ENCODE assay signal across 26 mouse cellular contexts in the genomic region with DNA sequence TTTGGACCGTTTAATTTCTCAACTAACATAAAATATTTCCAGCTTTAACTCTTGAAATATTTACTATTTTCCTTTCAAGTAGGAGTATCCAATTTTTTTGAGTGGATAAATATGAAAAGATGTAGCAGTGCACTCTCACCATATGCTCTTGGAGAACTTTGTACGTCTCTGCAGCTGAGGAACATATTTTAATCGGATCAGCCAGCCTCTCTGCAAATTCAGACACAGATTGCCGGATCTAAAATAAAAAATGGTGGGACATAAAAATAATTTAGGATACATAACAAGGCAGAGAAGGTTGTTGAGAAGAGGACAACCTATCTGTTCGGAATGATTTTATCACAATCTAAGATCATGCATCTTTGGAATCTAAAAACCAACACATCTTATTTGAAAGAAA.
"Had no signal": no experiment of that assay in that cellular context is flagged by ENCODE, and none has a peak within 500 bp of the region (broad histone marks: within the 10 kb centered on the region; RNA-seq: fewer than 3 reads in every experiment).

No protein-coding gene starts in this region.

- H3K27ac ChIP-seq: gastrocnemius, adult 2 months; heart, embryonic 10.5 days; hindbrain, embryonic 10.5 days; hindbrain, embryonic 12.5 days; hindbrain, embryonic 14.5 days; intestine, embryonic 15.5 days; left cerebral cortex, adult 2 months; limb, embryonic 10.5 days; limb, embryonic 12.5 days; liver, embryonic 13.5 days; liver, embryonic 15.5 days had no signal

- DNase-seq: gastrocnemius, adult 2 months; gastrocnemius, postnatal 10 days; gastrocnemius, postnatal 25 days; heart, adult 18-20 months; heart, postnatal 10 days; heart, postnatal 4 days; kidney, adult 18-20 months; kidney, adult 8-10 months; kidney, postnatal 10 days; kidney, postnatal 25 days; kidney, postnatal 4 days; liver; liver, embryonic 13.5 days had no signal

- H3K4me3 ChIP-seq: gastrocnemius, adult 2 months; heart, embryonic 10.5 days; heart, embryonic 12.5 days; hindbrain, embryonic 10.5 days; hindbrain, embryonic 12.5 days; intestine, embryonic 15.5 days; left cerebral cortex, adult 2 months; limb, embryonic 10.5 days; limb, embryonic 12.5 days; liver, embryonic 13.5 days; liver, embryonic 15.5 days had no signal

- ATAC-seq: hindbrain, embryonic 16.5 days; inflammation-experienced regulatory T-cells, adult 6 months; intestine, embryonic 15.5 days; intestine, postnatal 0 days had no signal
